12 mouse cellular contexts compared by ENCODE assay signal in the genomic region with DNA sequence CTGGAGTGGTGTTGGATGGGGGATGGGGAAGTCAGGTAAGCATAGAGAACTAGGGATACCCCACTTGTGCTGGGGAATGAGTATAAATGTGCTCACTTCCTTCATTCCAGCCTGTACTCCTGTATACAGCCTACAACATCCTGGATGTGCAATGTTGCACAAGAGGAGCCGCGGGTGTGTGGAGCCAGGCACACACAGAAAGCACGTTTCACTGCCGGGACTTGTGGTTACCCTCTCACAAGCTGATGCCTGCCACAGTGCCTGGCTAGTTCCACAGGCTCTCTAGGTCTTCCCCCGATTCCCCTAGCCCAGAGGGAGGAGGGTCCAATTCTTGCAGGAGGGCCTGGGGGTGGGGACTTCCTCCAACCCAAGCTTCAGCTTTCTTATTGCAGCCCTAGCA. TPM values are rescaled to one million over a fixed set of nuclear protein-coding genes. Genes with fewer than 3 reads are reported as not detected.
A peak's percentile ranks its signal among the peaks of the same experiment; 100 is the strongest.
DNase-seq lines count a peak whose midpoint lies in the region; ATAC-seq lines count a peak whose summit lies in the region.
"Had no signal": no experiment of that assay in that cellular context is flagged by ENCODE, and none has a peak within 500 bp of the region (broad histone marks: within the 10 kb centered on the region; RNA-seq: fewer than 3 reads in every experiment).

No protein-coding gene starts in this region.

- peak overlapping the region; percentile 36; the same call in 1 of the 2 replicates for H3K4me2 ChIP-seq in heart, embryonic 16.5 days (ENCODE audit: low read depth, low read length)
- peak overlapping the region; percentile 36 for H3K4me2 ChIP-seq in liver, embryonic 13.5 days

- intact Hi-C loops in heart, postnatal 36 days (cut with DNase I), result loop anchor here (2.0 kb wide), 1 partner anchor 86 kb away; a partner anchor contains a TSS

- WGBS in heart, embryonic 16.5 days, result 3% methylated on average over 5 of the region's 5 CpGs
- 2% methylated on average over 5 of the region's 5 CpGs for WGBS in liver, embryonic 13.5 days (ENCODE audit: insufficient replicate concordance)

- no peak for ATAC-seq in heart, embryonic 16.5 days (replicated peaks; ENCODE audit: extremely low read depth, insufficient read depth, low FRiP score)
- ATAC-seq in liver, embryonic 13.5 days (ENCODE audit: low read depth), result no peak
- ATAC-seq: lung, postnatal 0 days had no signal

- no peaks in the 10 kb centered on the region for H3K9me3 ChIP-seq in heart, embryonic 16.5 days (replicated peaks; ENCODE audit: control insufficient read depth, low read length)
- H3K9me3 ChIP-seq in liver, embryonic 13.5 days (replicated peaks), result no peaks in the 10 kb centered on the region

- peaks cover 4% of the 10 kb centered on the region; the same call in 1 of the 2 replicates for H3K4me1 ChIP-seq in heart, embryonic 16.5 days (ENCODE audit: control insufficient read depth, insufficient read depth, low read length)
- 0 out of 2 replicates have a peak, but pooled peaks cover 3% of the 10 kb centered on the region for H3K4me1 ChIP-seq in liver, embryonic 13.5 days (replicated peaks)

- H3K4me3 ChIP-seq in heart, embryonic 16.5 days (ENCODE audit: low read length), result peak overlapping the region; percentile 26
- H3K4me3 ChIP-seq in liver, embryonic 13.5 days (replicated peaks), result no peak overlapping the region
- H3K4me3 ChIP-seq: layer of hippocampus, adult 2 months had no signal

- no peaks in the 10 kb centered on the region for H3K36me3 ChIP-seq in heart, embryonic 16.5 days (ENCODE audit: control insufficient read depth, insufficient read depth)
- no peaks in the 10 kb centered on the region for H3K36me3 ChIP-seq in liver, embryonic 13.5 days

- H3K27me3 ChIP-seq in heart, embryonic 16.5 days (ENCODE audit: control insufficient read depth, insufficient read depth, low read length), result peaks cover 97% of the 10 kb centered on the region
- H3K27me3 ChIP-seq in liver, embryonic 13.5 days, result peaks cover 100% of the 10 kb centered on the region

- H3K9ac ChIP-seq in heart, embryonic 16.5 days (ENCODE audit: low read length), result no peak overlapping the region
- no peak overlapping the region for H3K9ac ChIP-seq in liver, embryonic 13.5 days

- no peak overlapping the region for H3K27ac ChIP-seq in heart, embryonic 16.5 days (ENCODE audit: low read length)
- no peak overlapping the region for H3K27ac ChIP-seq in liver, embryonic 13.5 days
- H3K27ac ChIP-seq: layer of hippocampus, adult 2 months had no signal

- DNase-seq in heart, postnatal 36 days, result no peak
- peak; percentile 63 for DNase-seq in 416B (ENCODE audit: low read depth)
- peak; percentile 27 for DNase-seq in NIH3T3 (ENCODE audit: low read depth)
- DNase-seq in liver, embryonic 13.5 days, result no peak
- DNase-seq in spleen, adult 12 weeks (ENCODE audit: low spot score), result no peak
- DNase-seq in adrenal gland, postnatal 14 days, result no peak
- DNase-seq in ovary, postnatal 36 days (ENCODE audit: low spot score), result no peak

RNA-seq across cellular contexts. Expression of a gene that starts 10.0 kb away (rescaled TPM):
- polyA plus RNA-seq in heart, embryonic 16.5 days (2015; fragmentation: Nextera tagmentation; extraction: Ambion mirVana), result 0.28 and 0.87 TPM in 2 replicates
- not detected for total RNA-seq in heart, postnatal 36 days (2021)
- not detected in 2 replicates for polyA plus RNA-seq in liver, embryonic 13.5 days (2015; fragmentation: Nextera tagmentation; extraction: Ambion mirVana)
- 0.44 TPM in 1 of 2 replicates, not detected in the other for total RNA-seq in adrenal gland, postnatal 14 days (2021)
- total RNA-seq: layer of hippocampus, adult 2 months; left cerebral cortex, postnatal 10 days had no signal
- polyA plus RNA-seq: CD4-positive, CD25-positive, alpha-beta regulatory T cell, adult 4 months; lung, postnatal 0 days had no signal

Comparison
In these comparisons a context has a peak if more than half of its experiments do, and no peak if none do; other contexts are left out.
1. DNase-seq: peak in 416B (single experiment) and NIH3T3 (single experiment); none in heart, postnatal 36 days (0 of 2), liver, embryonic 13.5 days (single experiment), spleen, adult 12 weeks (single experiment), adrenal gland, postnatal 14 days (single experiment) and ovary, postnatal 36 days (single experiment).